Mouse (Mus musculus): ENCODE data around the gene Ctnnd1.

Gene Ctnnd1

GRCm38 (mm10) chr2:84632001-84632400 lies 18.6 kb downstream of the Ctnnd1 start:
- TF ChIP-seq GATA4 (IDR thresholded peaks at IDR 0.05; ENCODE audit: insufficient replicate concordance, low read length): no peak

- no peak for TF ChIP-seq GATA4 (IDR thresholded peaks at IDR 0.05; ENCODE audit: insufficient replicate concordance, low read length)
Observed at GRCm38 (mm10) chr2:84627036-84627435, 23.5 kb downstream of the Ctnnd1 start.

GRCm38 (mm10) chr2:84626366-84626975 lies 24.1 kb downstream of the Ctnnd1 start:
- TF ChIP-seq GATA4 (IDR thresholded peaks at IDR 0.05; ENCODE audit: insufficient replicate concordance, low read length): no peak

GRCm38 (mm10) chr2:84624201-84624600 lies 26.4 kb downstream of the Ctnnd1 start:
- TF ChIP-seq GATA4 (IDR thresholded peaks at IDR 0.05; ENCODE audit: insufficient replicate concordance, low read length): no peak

DNA sequence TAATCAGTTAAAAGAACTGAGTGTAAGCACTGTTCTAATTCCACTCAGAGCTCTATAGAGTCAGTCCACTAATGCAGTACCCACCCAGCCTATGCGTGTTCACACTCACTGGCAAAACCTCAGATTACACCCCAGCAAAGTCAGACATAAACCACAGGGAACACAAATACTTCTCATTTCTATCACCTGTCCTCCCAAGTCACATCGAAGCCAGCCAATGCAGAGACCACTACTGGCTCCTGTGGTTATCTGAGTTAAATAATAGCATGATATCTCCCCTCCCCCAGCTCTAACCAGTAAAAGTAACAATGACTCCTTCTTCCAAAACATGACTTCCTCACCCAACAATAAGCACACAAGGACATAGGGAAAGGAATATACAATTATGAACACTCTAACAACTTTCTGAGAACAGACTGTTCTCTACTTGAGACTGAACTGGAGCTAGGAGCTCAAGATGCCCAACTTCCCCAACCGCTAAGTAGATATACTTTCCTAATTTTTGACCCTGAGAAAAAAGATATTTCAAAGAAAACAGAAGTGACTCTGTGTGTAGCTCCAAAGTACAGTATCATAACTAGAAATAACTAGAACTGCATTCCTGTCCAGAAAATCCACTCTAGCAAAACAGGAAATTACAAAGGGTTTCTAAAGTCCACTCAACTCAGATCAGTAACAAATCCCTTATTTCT lies 27.0 kb downstream of the Ctnnd1 start:
- TF ChIP-seq GATA4 (IDR thresholded peaks at IDR 0.05; ENCODE audit: insufficient replicate concordance, low read length): no peak

DNA sequence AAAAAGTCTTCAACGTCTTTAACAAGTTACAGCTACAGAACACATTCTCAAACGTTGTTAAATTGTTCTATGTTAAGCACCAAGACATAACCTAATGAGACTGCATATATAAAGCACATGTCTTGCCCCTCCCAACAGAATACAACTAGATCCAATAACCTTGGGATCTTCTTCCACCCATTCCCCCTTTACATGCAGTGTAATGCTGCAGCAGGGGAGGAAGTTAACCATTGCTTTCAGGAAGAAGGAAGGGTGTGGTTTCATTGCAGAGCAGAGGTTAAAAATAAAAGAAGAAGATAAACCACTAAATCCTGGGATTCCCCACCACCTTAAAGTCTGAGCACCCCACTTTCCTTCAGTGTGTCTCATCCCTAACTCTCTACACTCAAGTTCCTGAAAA lies 27.9 kb downstream of the Ctnnd1 start:
- TF ChIP-seq GATA4 (IDR thresholded peaks at IDR 0.05; ENCODE audit: insufficient replicate concordance, low read length): no peak

- TF ChIP-seq GATA4 (IDR thresholded peaks at IDR 0.05; ENCODE audit: insufficient replicate concordance, low read length): no peak
Observed at GRCm38 (mm10) chr2:84619646-84620340, 30.8 kb downstream of the Ctnnd1 start.

DNA sequence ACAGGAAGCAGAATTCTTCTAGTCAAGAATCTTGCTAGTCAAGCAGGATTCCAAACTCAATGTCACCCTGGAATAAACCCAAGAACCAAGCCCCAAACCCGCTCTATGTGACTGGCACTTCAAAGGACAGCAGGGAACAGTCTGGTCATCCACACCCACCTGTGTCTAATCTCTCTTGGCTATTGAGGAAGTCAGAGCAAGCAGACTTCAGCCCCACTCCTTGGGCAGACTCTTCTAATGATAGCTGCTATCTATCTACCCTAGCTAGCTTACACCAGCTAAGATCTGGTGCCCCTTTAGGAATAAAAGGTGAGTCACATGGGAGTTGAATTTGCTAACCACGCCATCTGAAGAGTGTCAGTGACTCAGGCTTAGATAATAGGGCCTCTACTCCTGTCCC lies 31.7 kb downstream of the Ctnnd1 start:
- TF ChIP-seq GATA4 (IDR thresholded peaks at IDR 0.05; ENCODE audit: insufficient replicate concordance, low read length): no peak

GRCm38 (mm10) chr2:84617637-84618515 lies 32.7 kb downstream of the Ctnnd1 start:
- no peak for TF ChIP-seq GATA4 (IDR thresholded peaks at IDR 0.05; ENCODE audit: insufficient replicate concordance, low read length)

GRCm38 (mm10) chr2:84612764-84613163 lies 37.8 kb downstream of the Ctnnd1 start:
- no peak for TF ChIP-seq GATA4 (IDR thresholded peaks at IDR 0.05; ENCODE audit: insufficient replicate concordance, low read length)

- TF ChIP-seq GATA4 (IDR thresholded peaks at IDR 0.05; ENCODE audit: insufficient replicate concordance, low read length): no peak
Observed at GRCm38 (mm10) chr2:84607842-84608241, 42.7 kb downstream of the Ctnnd1 start.

DNA sequence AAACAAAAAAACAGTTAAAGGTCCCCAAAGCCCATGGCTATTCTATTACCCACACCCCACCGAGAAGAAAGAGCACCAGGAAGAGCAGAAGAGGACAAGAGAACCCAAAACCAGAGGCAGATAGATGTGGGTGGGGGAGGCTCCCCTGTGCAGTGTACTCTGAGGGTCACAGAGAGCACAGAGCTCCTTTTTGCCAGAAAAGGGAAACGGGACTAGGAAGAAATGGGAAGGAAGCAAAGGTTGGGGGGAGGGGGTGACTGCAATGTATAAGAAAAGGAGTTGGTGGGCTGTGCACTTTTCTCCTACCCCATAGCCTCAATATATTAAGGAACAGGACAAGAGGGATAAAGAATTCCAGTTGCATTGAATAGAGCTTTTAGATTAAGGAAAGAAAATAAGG lies 49.6 kb downstream of the Ctnnd1 start:
- TF ChIP-seq GATA4 (IDR thresholded peaks at IDR 0.05; ENCODE audit: insufficient replicate concordance, low read length): no peak

DNA sequence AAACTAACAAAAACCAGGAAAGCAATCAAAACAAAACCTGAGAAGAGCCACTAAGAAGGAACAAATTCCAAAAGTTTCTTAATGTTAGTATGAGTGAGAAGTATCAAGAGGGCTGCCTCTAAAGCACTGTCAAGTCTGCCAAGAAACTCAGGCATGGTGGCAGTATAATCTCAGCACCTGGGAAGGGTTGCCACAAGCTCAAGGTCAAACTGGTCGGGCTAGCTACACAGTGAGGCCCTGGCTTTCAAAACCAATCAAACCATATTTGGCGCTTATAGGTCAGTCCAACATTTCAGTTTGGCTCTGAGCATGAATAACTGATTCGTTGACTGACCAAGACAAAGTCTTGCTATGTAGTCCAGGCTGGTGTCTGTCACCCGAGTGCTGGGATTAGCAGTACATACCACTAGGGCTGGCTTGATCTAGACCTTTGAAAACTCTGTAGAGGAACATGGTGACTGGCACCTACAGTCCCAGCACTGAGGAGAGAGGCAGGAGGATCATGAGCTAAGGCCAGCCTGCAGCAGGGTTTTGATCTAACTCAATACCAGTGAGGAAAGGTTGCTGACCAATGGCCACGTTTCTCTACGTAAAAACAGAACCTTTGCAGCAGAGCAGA lies 51.2 kb downstream of the Ctnnd1 start:
- TF ChIP-seq GATA4 (IDR thresholded peaks at IDR 0.05; ENCODE audit: insufficient replicate concordance, low read length): no peak

- no peak for TF ChIP-seq GATA4 (IDR thresholded peaks at IDR 0.05; ENCODE audit: insufficient replicate concordance, low read length)
Observed at GRCm38 (mm10) chr2:84597123-84597522, 53.4 kb downstream of the Ctnnd1 start.

GRCm38 (mm10) chr2:84592801-84593200 lies 57.8 kb downstream of the Ctnnd1 start:
- no peak for TF ChIP-seq GATA4 (IDR thresholded peaks at IDR 0.05; ENCODE audit: insufficient replicate concordance, low read length)
